Mouse (Mus musculus) adipocyte (in vitro differentiated cells): Measurements from ENCODE around the gene Olfr1535.
A peak's percentile ranks its signal among the peaks of the same experiment; 100 is the strongest.

Experiments used
- DNase-seq: peaks from one replicate; pipeline ENCODE4 v3.0.0-alpha.2; 2016; ENCODE audit warnings: low spot score

Olfr1535 gene

DNA sequence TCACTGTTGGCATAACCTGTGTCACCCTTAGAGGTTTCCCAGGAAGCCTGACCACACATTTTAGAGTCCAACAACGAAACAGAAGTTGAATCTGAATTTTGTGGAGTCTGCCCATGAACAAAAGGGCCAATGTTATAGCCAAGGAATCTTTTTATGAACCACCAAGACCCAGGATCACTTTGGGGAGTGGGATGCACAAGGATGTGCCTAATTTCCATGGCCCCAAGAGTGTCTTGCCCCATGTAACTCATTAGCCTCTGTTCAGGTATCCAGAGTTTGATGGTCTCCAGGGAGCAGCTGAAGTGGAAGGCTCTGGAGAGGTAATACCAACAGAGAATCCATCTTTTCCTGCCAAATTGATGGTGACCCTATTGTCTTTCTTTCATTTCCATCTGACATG lies at the start of gene Olfr1535:
Olfr1535 (minus strand) TSS at position 101 of the 400 bp plus-strand sequence.
- no peak for DNase-seq

DNA sequence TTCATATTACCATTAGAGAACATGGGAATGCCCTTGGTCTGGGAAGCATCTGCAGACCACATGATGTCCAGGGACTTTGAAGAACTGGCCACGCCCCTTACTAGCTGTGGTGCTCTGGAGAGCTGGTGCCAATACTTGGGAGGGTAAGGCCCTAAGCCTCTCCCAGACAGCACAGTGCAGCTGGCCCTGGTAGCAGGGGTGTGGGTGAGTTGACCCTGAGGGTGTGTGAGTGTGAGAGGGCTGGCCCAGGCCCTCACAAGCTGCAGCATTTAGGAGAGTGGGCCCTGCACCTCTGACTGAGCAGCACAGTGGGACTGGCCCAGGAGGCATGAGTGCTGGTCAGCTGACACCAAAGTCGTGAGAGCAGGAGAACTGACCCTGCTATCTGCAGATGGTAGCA lies 31.9 kb upstream of the Olfr1535 start:
- DNase-seq, result no peak

GRCm38 (mm10) chr13:21581659-21582058 lies 22.0 kb upstream of the Olfr1535 start, which contains the start of gene Olfr1364:
Olfr1364 (minus strand) TSS chr13:21581759.
- no peak for DNase-seq

GRCm38 (mm10) chr13:21550416-21551110 lies 9.1 kb downstream of the Olfr1535 start:
- no peak for DNase-seq

- no peak for DNase-seq
Measured at GRCm38 (mm10) chr13:21549487-21549886, 10.2 kb downstream of the Olfr1535 start.

DNA sequence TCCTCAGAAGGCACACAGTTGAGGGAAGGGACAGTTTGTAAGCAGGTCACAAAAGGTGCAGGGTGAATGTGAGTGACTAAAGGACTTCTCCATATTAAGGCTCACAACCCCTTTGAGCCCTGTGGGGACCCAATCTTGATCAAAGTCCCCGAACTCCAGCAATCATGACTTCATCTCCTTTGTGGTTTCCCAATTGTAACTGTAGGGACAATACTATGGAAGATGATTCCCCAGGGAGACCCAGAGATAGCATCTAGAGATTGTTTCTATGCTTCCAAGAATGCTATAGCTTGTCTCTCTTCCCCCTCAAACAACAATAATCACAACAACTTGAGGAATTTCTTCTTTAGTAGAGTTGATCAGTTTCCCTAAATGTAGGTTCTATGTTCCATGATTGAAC lies 17.0 kb downstream of the Olfr1535 start, which contains the start of gene Olfr1366:
Olfr1366 (minus strand) TSS at position 101 of the 400 bp plus-strand sequence.
- DNase-seq, result no peak

DNA sequence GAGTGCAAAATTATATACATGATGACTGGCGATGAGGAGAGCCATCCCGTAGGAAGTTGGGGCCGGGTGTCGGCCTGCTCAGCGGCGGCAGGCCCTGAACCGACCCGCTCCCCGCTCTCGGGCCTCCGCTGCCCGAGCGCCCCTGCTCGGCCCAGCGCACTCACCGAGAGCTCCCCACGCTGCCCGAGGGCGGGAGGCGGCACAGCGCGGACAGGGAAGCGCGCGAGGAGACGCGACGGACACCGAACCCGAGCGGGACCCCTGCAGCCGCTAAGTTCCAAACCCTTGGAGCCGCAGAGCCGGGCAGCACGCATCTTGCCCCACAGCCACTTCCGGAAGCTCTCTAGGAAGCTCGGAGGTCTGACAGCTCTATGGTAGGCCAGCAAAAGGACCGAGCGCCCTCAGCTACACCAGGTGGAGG lies 28.9 kb downstream of the Olfr1535 start, which contains the start of gene Zkscan8:
Zkscan8 (minus strand) TSS at position 340 of the 421 bp plus-strand sequence.
- peak; percentile 87 for DNase-seq

DNA sequence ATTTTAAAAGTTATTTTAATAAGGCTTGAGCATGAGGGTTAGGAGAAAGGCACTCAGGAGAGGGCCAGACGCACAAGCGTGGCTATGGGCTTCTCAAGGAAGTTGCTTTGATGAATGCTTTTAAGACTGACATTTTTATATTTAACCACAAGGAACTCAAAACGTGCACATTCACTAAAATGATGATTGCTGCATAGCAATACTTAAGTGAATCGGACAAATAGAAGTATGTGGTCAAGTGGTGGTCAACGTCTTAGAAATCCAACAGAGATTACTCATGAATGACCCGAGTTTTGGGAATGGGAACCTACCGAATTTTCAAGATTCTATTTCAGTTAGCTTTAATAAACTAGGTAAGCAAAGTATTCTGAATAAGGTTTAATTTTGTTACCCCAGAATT lies 29.6 kb downstream of the Olfr1535 start:
- DNase-seq, result peak; percentile 10

GRCm38 (mm10) chr13:21506221-21506649 lies 53.5 kb downstream of the Olfr1535 start:
- DNase-seq, result peak; percentile 89
